14 mouse cellular contexts compared by ENCODE assay signal in the genomic region with DNA sequence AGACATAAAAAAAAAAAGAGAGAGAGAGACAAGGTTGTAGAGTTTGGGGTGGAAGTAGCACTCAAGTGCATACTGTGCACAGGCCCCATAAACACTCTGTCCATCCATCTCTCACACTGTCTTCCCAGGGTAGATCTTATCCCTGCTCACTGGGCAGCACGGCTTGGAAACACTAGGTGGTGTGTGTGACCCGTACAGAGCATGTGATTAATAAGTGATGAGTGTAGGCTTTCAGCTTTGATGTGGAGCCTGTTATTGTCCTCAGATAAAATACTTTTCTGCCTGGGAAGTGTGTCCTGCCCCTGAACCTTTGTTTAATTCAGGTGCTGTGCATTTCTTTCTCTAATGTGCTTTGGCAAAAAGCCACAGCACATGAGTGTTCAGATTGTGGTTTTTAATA. TPM values are rescaled to one million over a fixed set of nuclear protein-coding genes. Genes with fewer than 3 reads are reported as not detected.
DNase-seq lines count a peak whose midpoint lies in the region; ATAC-seq and TF ChIP-seq lines count a peak whose summit lies in the region.
"Had no signal": no experiment of that assay in that cellular context is flagged by ENCODE, and none has a peak within 500 bp of the region (broad histone marks: within the 10 kb centered on the region; RNA-seq: fewer than 3 reads in every experiment).

No protein-coding gene starts in this region.

- no peaks in the 10 kb centered on the region for H3K9me3 ChIP-seq in heart, embryonic 10.5 days
- no peaks in the 10 kb centered on the region for H3K9me3 ChIP-seq in limb, embryonic 14.5 days (ENCODE audit: control insufficient read depth, low read length)
- H3K9me3 ChIP-seq: hindbrain, embryonic 12.5 days; midbrain, embryonic 13.5 days had no signal

- H3K9ac ChIP-seq in limb, embryonic 14.5 days (ENCODE audit: low read depth, low read length, severe bottlenecking) = no peak overlapping the region
- H3K9ac ChIP-seq: hindbrain, embryonic 12.5 days; midbrain, embryonic 13.5 days had no signal

- H3K4me2 ChIP-seq in limb, embryonic 14.5 days (replicated peaks; ENCODE audit: low read depth, low read length, severe bottlenecking) = no peak overlapping the region
- H3K4me2 ChIP-seq: hindbrain, embryonic 12.5 days; midbrain, embryonic 13.5 days had no signal

- H3K27me3 ChIP-seq in heart, embryonic 10.5 days (ENCODE audit: insufficient read depth, poor library complexity, severe bottlenecking) = no peaks in the 10 kb centered on the region
- H3K27me3 ChIP-seq in limb, embryonic 14.5 days (ENCODE audit: control insufficient read depth, insufficient read depth, low read length) = no peaks in the 10 kb centered on the region
- H3K27me3 ChIP-seq: hindbrain, embryonic 12.5 days; midbrain, embryonic 13.5 days had no signal

- no peak overlapping the region for H3K4me3 ChIP-seq in heart, embryonic 10.5 days
- H3K4me3 ChIP-seq in layer of hippocampus, adult 2 months = no peak overlapping the region
- no peak overlapping the region for H3K4me3 ChIP-seq in limb, embryonic 14.5 days (replicated peaks; ENCODE audit: low read length)
- H3K4me3 ChIP-seq: hindbrain, embryonic 12.5 days; midbrain, embryonic 13.5 days had no signal

- H3K27ac ChIP-seq in heart, embryonic 10.5 days = peak overlapping the region; percentile 37; the same call in 1 of the 2 replicates
- H3K27ac ChIP-seq in layer of hippocampus, adult 2 months = no peak overlapping the region
- 0 out of 2 replicates have a peak overlapping the region, but pooled peaks have one; percentile 81 for H3K27ac ChIP-seq in limb, embryonic 14.5 days (replicated peaks; ENCODE audit: low read depth, low read length)
- H3K27ac ChIP-seq: hindbrain, embryonic 12.5 days; midbrain, embryonic 13.5 days had no signal

- peaks cover 46% of the 10 kb centered on the region for H3K4me1 ChIP-seq in heart, embryonic 10.5 days
- peaks cover 41% of the 10 kb centered on the region for H3K4me1 ChIP-seq in limb, embryonic 14.5 days (ENCODE audit: control insufficient read depth, insufficient read depth, low read length)

- no peak for ATAC-seq in limb, embryonic 14.5 days (ENCODE audit: low FRiP score, low read depth)
- ATAC-seq: midbrain, embryonic 13.5 days had no signal

- intact Hi-C loops in heart, postnatal 10 days (cut with DNase I) = loop anchor here (5.0 kb wide), 1 partner anchor 206 kb away; no protein-coding TSS in a partner anchor

- no peak for TF ChIP-seq POLR2A in brain, embryonic 14.5 days (IDR thresholded peaks at IDR 0.05; ENCODE audit: borderline replicate concordance, extremely low read depth, insufficient read depth, insufficient read length, poor library complexity, severe bottlenecking)
- TF ChIP-seq POLR2A in limb, embryonic 14.5 days (IDR thresholded peaks at IDR 0.05; ENCODE audit: borderline replicate concordance, extremely low read depth, insufficient read depth, insufficient read length) = no peak

- TF ChIP-seq CTCF in layer of hippocampus, adult 2 months (conservative IDR thresholded peaks at IDR 0.05) = peak; percentile 56
- TF ChIP-seq CTCF in brain, embryonic 14.5 days (IDR thresholded peaks at IDR 0.05; ENCODE audit: borderline replicate concordance, extremely low read depth, insufficient read depth, insufficient read length) = peak; percentile 20; the same call in 1 of the 2 replicates

- DNase-seq in heart, embryonic 10.5 days (ENCODE audit: low spot score) = no peak
- DNase-seq in heart, postnatal 10 days = no peak
- no peak for DNase-seq in layer of hippocampus, adult 2 months (ENCODE audit: low spot score in 2 of 2)
- no peak for DNase-seq in layer of hippocampus, postnatal 14 days (ENCODE audit: low spot score in 2 of 2)
- peak; percentile 31 for DNase-seq in brain, embryonic 14.5 days (ENCODE audit: low read depth)
- DNase-seq in limb, embryonic 14.5 days (ENCODE audit: low spot score) = no peak
- DNase-seq in layer of hippocampus, adult 9-11 months = no peak
- DNase-seq: thymus, postnatal 4 days had no signal

- WGBS in heart, embryonic 10.5 days = 30% methylated on average over 2 of the region's 2 CpGs
- 32% methylated on average over 2 of the region's 2 CpGs for WGBS in limb, embryonic 14.5 days

- H3K36me3 ChIP-seq in heart, embryonic 10.5 days = no peaks in the 10 kb centered on the region
- H3K36me3 ChIP-seq in limb, embryonic 14.5 days (ENCODE audit: control insufficient read depth, insufficient read depth, low read length) = peaks cover 2% of the 10 kb centered on the region; the same call in 1 of the 2 replicates

RNA-seq across cellular contexts. Expression of gene Kcns1, which starts 34.5 kb away (rescaled TPM):
- polyA plus RNA-seq in heart, embryonic 10.5 days (2016; fragmentation: Nextera tagmentation; extraction: Ambion mirVana) = not detected in 2 replicates
- total RNA-seq in heart, postnatal 10 days (2021) = under 1 TPM; 0.14 to 0.15 TPM
- 1 to 10 TPM; 4.4 to 5.7 TPM for total RNA-seq in layer of hippocampus, adult 2 months (2021)
- total RNA-seq in layer of hippocampus, postnatal 14 days (2021) = 1 to 10 TPM; 5.9 to 6.4 TPM
- 0.83 and 1.5 TPM in 2 replicates for polyA plus RNA-seq in brain, embryonic 14.5 days (2012; rRNA removed)
- 6.8 and 11.2 TPM in 2 replicates for polyA plus RNA-seq in limb, embryonic 14.5 days (2012; rRNA removed)
- 2.7 and 3.2 TPM in 2 replicates for polyA plus RNA-seq in limb, embryonic 14.5 days (2014; fragmentation: Nextera tagmentation; extraction: Ambion mirVana)
- polyA plus RNA-seq: liver, embryonic 16.5 days had no signal

RNA-seq across cellular contexts. Expression of gene Wfdc5, which starts 46.1 kb away (rescaled TPM):
- not detected in 2 replicates for polyA plus RNA-seq in heart, embryonic 10.5 days (2016; fragmentation: Nextera tagmentation; extraction: Ambion mirVana)
- not detected for total RNA-seq in heart, postnatal 10 days (2021)
- not detected for total RNA-seq in layer of hippocampus, adult 2 months (2021)
- total RNA-seq in layer of hippocampus, postnatal 14 days (2021) = not detected
- not detected in 2 replicates for polyA plus RNA-seq in brain, embryonic 14.5 days (2012; rRNA removed)
- 0.08 TPM in 1 of 2 replicates, not detected in the other for polyA plus RNA-seq in limb, embryonic 14.5 days (2012; rRNA removed)
- 0.33 and 0.77 TPM in 2 replicates for polyA plus RNA-seq in limb, embryonic 14.5 days (2014; fragmentation: Nextera tagmentation; extraction: Ambion mirVana)
- total RNA-seq: adrenal gland, postnatal 4 days; ES-E14; layer of hippocampus, postnatal 25 days had no signal
- polyA plus RNA-seq: hindbrain, embryonic 12.5 days; liver, embryonic 16.5 days; midbrain, embryonic 13.5 days had no signal

RNA-seq across cellular contexts. Expression of gene Wfdc12, which starts 54.0 kb away (rescaled TPM):
- polyA plus RNA-seq in heart, embryonic 10.5 days (2016; fragmentation: Nextera tagmentation; extraction: Ambion mirVana) = not detected in 2 replicates
- not detected for total RNA-seq in heart, postnatal 10 days (2021)
- not detected for total RNA-seq in layer of hippocampus, adult 2 months (2021)
- total RNA-seq in layer of hippocampus, postnatal 14 days (2021) = not detected
- polyA plus RNA-seq in brain, embryonic 14.5 days (2012; rRNA removed) = not detected in 2 replicates
- 0.30 and 0.32 TPM in 2 replicates for polyA plus RNA-seq in limb, embryonic 14.5 days (2012; rRNA removed)
- not detected in 2 replicates for polyA plus RNA-seq in limb, embryonic 14.5 days (2014; fragmentation: Nextera tagmentation; extraction: Ambion mirVana)
- total RNA-seq: adrenal gland, postnatal 4 days; ES-E14; layer of hippocampus, postnatal 25 days had no signal
- polyA plus RNA-seq: hindbrain, embryonic 12.5 days; liver, embryonic 16.5 days; midbrain, embryonic 13.5 days had no signal

Comparison
In these comparisons a context has a peak if more than half of its experiments do, and no peak if none do; other contexts are left out.
1. RNA of gene Kcns1, which starts 34.5 kb away (total RNA-seq): 5.9 to 6.4 TPM in layer of hippocampus, postnatal 14 days and 4.4 to 5.7 TPM in layer of hippocampus, adult 2 months; 0.14 to 0.15 TPM in heart, postnatal 10 days; every median in the first group is over 4 times any median in the second.